Mouse (Mus musculus) retina, adult 2 months (tissue): ENCODE data around the gene Mrps34.
"Not testable (repeated sequence)": the region's sequence is repeated elsewhere in the genome, so short reads cannot be mapped to it uniquely, and the experiment has no call there.

ENCODE experiments used
- DNase-seq: peaks from one replicate; pipeline ENCODE4 v3.0.0-alpha.2; 2012; ENCODE audit warnings: low read depth, low spot score

Gene Mrps34

DNA sequence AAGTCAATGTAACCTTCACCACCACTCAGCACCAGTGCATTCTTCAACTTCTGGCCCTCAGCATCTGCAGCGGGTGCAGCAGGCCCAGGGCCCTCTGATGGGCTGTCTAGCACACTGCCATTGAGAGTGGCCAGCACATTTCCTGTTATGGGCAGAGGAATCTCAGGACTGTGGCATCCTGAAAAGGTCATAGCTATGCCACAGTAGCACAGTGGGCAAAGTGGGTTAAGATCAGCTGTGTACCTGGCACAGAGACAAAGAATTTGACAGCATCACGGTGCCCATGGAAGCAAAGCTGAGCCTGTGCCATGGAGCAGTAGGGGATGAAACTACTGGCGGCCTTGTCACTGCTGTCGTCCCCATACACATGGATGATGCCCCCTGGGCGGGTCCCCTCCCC is 4.2 kb downstream of the Mrps34 start:
- DNase-seq = no peak

DNA sequence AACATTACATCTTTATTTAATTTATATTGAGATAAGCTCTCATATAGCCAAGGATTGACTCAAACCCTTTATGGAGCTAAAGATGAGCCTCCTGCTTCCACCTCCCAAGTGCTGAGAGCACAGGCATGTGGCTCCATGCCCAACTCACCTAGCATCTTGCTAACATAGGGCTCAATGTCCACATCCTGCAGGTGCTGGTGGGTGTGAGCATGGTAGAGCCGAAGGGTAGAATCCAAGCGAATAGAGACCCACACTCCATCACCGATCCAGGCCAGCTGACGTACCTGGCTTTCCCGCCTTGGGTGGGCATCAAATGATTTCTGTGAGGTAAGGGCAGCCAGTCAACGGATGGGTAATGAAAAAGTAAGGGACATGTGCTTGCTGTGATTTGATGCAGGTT is 5.1 kb downstream of the Mrps34 start:
- no peak for DNase-seq

DNA sequence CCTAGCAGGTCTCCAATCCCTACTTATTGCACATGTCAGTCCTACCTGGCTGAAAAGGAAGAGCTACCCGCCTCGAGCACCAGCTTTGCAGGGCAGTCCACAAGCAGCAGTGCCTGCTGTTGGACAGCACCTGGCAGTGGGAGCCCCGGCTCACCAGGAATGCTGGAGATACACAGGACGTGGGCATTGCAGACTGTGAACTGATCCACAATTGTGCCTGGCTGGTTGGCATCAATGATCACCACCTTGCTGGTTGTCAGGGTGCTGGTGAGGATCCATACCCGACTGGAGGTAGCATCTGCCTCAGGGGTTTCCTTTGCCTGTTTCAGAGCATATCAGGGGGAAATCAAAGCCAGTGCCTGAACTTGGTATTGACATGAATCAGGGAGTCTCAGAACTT is 7.2 kb downstream of the Mrps34 start:
- DNase-seq = no peak

DNA sequence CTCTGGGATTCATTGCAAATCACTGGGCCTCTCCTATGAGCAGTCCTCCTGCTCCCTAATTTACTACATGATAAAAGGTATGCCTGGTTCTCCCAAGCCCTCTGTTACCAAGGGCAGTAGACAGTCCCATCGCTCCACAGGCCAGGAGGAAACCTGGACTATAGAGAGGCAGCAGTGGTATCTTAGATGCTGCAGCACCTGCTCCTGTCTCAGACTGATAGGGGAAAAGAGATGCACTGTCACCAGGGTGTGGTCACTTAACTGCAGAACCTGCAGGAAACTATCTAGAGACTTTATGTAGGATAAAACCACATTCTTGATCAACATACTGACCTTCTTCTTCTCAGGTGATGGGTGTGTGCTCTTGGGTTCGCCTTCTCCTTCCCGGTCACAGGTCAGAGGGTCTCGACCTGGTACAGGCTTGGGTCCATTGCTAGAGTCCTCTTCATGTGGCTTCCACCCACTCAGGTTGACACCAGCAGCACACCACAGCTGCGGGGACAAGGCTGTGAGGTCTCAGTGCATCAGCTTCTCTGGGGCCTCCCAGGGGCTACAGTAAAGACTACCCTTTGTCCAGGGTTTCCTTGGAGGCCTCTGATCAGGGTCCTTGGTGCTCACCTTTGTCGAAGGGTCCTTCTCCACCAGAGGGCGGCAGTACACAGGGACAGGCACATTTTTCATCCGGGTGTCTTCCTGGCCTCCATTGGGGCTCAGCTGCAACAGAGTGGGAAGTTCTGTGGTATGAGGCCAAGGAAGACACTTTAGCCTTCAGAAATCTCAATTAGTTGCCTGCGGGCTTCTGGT is 8.0 kb downstream of the Mrps34 start:
- no peak for DNase-seq

DNA sequence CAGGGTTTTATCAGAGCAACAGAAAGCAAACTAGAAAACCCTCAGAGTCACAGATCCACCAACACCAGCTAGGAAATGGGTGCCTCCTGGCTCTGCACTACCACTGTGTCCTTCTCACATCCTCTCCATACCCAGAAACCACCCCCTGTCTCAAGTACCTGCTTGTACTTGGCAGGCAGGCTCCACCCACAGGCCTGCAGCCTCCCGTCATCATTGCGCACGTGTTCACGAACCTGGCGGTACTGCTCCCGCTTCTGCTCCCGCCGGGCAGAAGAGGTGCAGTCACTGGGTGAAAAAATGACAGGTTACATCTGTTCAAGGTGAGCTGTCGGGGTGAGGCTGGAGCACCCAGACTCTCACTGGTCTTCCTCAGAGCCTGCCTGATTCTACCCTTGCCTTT is 8.9 kb downstream of the Mrps34 start:
- DNase-seq = no peak

DNA sequence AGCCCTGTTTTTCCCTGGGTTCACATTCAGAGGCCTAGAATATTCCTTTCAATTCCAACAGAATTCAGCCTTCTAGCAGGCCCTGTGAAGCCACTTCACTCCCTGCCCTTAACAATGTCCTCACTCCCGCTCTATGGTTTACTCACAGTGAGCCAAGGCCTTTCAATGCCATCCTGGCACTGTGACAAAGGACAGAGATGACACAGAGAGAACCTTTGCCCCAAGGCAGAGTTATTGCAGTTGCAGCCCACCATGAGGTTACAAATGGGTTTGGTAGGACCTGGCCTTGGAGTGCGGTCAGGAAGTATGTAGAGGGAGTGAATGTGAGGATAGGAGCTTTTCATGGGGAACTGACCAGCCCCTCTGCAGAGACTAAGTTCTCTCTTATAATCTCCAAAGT is 12.7 kb downstream of the Mrps34 start:
- no peak for DNase-seq

DNA sequence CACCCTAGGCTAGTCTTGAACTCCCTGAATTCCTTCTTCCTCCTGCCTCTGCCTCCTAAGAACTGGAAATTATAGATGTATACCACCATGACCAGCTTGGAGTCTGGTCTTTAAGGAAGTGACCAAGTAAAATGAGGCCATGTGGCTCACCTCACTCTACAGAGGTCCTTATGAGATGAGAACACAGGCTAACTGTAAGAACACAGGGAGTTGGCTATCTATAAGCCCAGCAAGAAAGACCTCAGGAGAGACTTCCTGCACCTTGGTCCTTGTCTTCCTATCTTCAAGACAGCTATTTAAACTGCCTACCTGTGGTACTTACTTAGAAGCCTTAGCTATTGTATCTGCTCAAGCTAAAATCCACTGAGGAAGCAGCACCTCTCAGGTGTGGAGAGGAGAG is 19.1 kb downstream of the Mrps34 start:
- DNase-seq = no peak

DNA sequence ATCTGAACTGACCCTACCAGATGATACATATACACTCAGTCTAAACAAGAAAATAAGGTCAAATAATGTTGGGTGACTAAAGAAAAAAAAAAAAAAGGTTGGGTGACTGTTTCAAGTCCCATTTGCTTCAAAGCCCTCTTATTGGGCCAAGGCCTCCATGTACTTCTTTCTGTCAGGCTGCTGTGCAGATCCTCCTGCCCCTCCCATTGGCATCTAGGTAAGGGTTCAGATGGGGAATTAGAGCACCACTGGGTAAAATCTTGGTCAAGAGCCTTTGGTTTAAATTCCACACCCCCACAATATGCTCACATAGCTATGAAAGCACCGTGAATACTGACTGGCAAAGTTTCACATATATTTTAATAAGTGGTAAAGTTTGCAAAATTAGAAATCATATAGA is 28.3 kb downstream of the Mrps34 start:
- no peak for DNase-seq

DNA sequence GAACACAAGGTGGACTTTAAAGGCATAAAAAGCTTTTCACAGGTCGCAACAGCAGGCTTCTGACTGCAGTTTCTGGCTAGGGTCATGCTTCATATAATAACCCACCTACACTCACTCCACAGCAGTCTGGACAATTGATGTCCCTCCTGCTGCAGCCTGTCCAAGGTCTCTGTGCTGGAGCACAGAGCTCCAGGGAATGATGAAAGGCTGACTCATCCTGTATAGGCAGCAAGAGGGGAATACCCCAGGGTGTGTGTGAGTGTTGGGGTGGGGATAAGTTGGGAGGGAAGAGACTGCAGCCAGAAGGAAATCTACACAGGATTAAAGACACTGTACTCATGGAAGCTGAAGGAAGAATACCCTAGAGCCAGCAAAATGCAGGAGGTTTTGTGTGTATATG is 34.6 kb downstream of the Mrps34 start:
- no peak for DNase-seq

DNA sequence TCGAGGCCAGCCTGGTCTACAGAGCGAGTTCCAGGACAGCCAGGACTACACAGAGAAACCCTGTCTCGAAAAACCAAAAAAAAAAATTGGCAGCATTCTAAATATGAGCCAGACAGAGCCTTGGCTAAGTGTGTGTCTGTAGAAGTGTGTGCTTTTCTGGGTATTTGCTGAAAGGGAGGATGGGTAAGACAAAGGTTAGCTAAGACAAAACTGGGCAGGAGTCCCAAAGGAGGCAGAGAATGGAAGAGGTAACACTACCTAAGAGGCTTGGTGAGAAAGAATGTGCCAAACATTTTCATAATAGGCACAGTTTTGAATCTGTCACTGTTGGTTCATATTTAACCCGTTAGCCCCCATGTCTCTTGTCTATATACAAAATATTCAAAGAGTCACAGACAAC is 37.5 kb downstream of the Mrps34 start:
- no peak for DNase-seq

DNA sequence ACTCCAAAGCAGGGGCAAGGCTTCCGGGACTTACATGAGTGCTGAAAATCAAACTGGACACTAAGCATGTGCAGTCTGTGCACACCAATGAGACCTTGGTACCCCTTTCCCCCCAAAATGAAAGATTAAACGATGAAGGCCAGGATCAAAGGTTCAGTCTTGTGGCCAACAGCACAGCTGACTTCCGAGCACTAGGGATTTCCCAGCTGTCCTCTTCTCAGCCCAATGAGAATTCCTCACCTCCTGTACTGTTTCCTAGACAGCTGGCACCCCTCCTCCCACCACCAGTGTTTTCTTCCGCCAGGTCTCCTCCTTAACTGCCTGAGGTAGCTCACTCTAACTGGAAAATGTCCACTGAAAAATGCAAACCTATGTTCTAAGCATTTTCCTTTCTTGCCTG is 38.2 kb downstream of the Mrps34 start:
- DNase-seq = no peak

DNA sequence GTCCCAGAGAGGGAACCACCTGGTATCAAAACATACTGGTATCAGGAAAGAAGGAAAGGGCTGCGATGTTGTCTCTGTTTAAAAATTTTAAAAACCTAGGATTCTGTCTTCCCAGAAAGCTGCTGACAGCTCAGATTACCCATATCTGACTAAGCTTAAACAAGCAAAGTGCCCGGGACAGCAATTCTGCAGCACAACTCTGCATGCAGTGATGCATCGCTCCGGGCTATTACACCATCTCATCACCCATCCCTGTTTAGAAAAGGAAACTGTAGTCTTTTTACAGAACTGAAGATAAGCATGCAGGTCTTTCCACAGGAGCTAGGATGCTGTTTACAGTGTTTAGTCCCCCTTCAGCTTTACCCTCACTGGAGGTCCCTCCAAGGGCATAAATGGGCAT is 40.0 kb downstream of the Mrps34 start:
- no peak for DNase-seq

DNA sequence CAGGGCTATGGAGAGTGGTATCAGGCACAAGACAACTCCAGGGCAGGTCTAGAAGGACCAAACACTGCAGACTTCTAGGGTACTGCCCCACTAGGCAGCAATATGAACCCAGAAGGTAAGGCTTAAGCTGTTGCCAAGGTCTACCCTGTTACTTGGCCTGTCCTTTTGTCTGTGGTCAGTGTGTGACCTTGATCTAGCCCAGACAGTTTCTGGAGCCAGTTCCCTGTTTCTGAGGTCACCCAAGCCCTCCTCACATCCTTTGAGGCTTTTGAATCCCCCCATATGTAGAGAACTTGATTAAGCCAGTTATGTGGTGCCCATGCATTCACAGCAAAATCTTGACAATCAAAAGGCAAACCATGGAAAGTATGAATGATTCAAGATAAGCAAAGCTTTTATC is 40.8 kb downstream of the Mrps34 start:
- no peak for DNase-seq

DNA sequence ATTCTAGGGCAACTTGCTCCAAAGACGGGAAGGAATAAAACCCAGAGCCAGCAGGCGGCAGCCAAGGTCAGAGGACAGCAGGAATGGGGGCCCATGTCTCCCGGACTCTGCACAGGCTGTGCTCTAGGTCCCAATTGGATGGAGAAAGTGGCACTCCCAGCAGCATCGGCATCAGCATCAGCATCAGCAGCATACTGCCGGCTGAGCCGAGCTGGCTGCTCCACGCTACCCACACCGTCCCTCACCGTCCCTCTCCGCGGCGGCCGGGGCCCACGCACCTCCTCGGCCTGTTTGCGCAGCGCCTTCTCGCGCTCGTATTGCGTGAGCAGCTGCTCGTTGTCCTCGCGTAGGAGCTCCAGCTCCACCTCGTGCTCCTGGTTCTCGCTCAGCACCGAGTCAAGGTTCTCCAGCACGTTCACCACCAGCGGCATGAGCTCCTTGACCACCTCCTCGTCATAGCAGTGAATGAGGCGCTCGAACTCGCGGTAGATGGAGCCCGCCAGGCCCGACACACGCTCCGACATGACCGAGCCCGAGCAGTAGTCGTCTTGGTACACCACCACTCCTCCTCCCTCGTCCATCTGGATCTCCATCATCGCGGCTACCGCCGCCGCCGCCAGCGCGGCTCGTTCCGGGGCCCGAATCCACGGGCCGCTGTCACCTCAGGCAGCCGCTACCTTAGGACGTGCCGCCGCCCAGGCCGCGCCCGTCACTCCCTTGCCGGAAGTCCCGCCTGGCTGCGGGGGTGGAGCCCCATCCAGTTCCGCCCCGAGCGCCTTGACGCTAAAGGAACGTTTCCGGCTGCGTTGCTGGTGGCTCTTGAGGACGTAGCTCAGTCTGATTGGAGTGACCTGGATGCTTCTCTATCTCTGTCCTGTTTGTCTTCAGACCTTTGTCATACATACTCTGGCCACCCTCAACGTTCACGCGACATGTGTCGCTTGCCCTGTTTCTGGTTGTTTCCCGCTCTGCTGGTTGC is 41.6 kb downstream of the Mrps34 start, which contains the start of gene Mapk8ip3:
Gene Mapk8ip3, minus strand, starts transcription at position 719 of the 979 bp plus-strand sequence.
- DNase-seq = peak; percentile 84

DNA sequence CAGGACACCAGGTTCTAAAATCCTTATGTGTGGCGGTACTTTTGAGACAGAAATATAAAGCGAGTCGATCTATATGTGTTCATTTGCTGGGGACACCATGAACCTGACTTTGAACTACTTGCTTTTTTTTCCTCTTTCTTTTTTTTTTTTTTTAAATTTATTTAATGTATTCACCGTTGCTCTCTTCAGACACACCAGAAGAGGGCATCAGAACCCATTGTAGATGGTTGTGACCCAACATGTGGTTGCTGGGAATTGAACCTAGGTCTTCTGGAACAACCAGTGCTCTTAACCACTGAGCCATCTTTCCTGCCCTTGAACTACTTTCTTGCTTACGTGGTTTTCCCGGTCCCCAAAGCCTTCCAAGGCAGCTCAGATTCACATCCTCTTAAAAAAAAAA is 42.4 kb downstream of the Mrps34 start:
- no peak for DNase-seq

DNA sequence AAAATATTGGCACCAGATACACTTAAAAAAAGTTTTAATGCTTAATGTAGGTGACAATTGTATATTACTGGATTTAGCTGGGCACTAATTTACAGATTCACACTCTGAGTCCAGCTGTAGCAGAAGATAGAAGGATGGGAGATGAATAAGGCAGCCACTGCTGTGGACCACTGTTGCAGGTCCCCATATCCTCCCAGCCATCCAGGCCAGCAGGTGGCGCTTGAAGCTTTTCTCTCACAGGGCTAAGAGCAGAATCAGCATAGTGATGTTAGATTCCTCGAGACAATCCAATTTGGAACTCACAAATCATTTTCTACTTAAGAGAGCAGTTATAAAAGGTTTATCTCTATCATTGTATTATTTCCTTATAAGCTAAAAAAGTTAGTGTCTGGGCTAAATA is 47.5 kb downstream of the Mrps34 start:
- DNase-seq = not testable (repeated sequence)

DNA sequence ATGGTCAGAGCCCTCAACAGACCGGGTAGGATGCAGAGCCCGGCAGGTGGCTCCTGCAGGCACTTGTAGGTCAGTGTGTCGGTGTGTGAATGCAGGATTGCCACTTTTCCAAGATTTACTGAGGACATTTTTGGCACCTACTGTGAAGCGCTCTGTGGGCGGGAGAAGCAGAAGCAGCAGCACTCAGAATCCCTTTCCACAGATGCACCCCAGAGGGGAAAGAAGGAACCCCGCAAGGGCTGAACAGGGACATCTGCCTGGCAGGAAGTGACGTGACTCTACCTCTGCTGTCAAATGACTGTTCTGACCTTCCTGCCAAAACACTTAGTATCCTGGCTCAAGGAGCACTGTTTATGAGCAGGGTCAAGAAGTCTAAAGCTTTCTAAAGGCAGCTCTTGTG is 48.1 kb downstream of the Mrps34 start:
- DNase-seq = no peak

DNA sequence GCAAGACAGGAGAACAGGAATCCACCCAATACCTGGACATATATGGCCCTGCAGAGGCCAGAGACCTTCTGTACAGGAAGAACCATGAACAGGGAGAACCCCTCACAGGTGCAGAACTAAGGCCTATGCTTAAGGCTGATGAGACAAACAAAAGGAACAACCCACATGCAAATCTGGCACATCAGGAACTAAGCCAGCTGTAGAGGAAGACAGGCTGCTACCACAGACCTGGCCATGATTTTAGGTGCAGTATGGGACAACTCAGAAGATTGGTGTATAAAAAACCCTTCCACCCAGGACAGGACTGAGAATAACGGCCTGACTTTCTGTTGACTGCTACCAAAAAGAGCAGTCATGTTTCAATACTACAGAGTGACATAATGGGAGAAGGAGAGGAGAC is 48.7 kb downstream of the Mrps34 start:
- DNase-seq = not testable (repeated sequence)
